Mouse (Mus musculus) lung, postnatal 25 days (tissue): ENCODE measurements around the gene Rora.

ENCODE experiments used
- DNase-seq: peaks from one replicate; pipeline ENCODE4 v3.0.0; 2022; ENCODE audit warnings: low spot score

The Rora gene

GRCm38 (mm10) chr9:69008706-69009105 is 355.1 kb downstream of the Rora start:
- no peak for DNase-seq

- DNase-seq: peak; percentile 59
Measured at GRCm38 (mm10) chr9:69010886-69011285, 357.3 kb downstream of the Rora start.

DNA sequence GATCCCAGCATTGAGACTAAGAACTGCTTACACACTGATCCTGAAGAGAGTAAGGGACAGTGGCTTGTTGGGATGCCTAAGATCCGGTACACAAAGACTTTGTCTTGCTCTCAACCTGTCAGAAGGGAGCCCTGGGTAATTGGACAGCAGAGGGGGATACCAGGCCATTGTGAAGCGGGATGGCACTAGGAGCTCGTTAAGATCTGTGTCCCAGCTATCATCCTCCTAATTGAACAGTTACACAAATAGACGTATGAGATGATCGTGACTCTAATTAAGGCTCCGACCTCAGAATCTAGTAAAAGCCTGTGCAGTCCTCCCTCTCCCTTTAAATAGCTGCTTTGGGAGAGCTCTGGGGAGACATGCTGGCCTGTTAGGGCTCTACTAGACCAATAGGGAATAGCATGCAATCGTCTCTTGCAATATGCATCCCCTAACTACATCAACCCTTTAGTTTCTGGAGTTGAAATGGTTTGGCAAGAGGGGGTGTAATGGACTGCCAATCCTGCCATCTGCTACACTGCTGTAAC is 359.7 kb downstream of the Rora start:
- DNase-seq: no peak

GRCm38 (mm10) chr9:69014203-69014602 is 360.6 kb downstream of the Rora start:
- DNase-seq: no peak

GRCm38 (mm10) chr9:69020381-69020780 is 366.8 kb downstream of the Rora start:
- DNase-seq: no peak

GRCm38 (mm10) chr9:69021482-69021881 is 367.9 kb downstream of the Rora start:
- DNase-seq: no peak

- no peak for DNase-seq
Measured at GRCm38 (mm10) chr9:69023314-69023713, 369.7 kb downstream of the Rora start.

- DNase-seq: no peak
Measured at GRCm38 (mm10) chr9:69028177-69028576, 374.6 kb downstream of the Rora start.

DNA sequence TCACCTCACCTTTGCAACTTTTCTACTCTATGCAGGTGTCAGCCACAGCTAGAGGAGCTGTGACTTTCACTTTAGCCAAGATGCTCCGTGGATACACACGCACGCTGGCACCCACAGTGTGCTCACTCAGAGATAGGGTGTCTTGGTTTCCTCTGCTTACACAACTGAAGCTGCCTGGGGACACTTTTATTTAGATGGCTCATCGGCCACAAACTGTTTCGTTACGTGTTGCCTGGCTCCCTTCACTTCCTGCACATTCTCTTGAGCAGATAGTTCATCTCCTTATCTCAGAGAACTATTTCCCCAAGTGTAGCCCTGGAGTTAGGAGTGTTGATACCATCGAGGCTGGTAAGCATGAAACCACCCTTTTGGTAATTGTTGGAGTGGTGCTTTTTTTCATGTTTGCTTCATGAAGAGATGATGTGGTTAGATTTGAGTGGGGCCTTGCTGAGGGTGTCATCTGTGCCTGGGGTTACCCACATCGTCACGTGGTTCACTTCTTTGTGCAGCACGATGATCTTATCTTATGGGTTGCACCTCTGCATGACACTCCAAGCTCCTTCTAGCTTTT is 380.8 kb downstream of the Rora start:
- peak; percentile 29 for DNase-seq

DNA sequence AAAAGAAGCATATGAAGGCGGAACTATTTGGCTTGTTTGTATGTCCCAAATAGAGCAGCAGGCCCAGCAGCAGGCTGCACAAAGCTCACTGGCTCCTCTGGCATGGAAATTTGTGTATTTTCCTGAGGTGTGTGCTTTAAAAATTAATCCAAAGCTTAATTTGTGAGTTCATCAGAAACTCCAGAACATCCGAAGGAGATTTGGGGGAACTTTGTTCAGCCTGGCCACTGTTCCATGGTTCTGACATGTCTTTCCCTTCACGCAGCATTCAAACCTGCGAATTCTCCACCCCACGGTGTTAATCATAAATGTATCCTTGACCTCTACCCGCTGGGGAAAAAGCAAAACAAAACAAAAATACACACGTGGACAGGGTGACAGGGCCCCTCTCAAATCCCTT is 381.9 kb downstream of the Rora start:
- DNase-seq: no peak

GRCm38 (mm10) chr9:69036296-69036695 is 382.7 kb downstream of the Rora start:
- no peak for DNase-seq

DNA sequence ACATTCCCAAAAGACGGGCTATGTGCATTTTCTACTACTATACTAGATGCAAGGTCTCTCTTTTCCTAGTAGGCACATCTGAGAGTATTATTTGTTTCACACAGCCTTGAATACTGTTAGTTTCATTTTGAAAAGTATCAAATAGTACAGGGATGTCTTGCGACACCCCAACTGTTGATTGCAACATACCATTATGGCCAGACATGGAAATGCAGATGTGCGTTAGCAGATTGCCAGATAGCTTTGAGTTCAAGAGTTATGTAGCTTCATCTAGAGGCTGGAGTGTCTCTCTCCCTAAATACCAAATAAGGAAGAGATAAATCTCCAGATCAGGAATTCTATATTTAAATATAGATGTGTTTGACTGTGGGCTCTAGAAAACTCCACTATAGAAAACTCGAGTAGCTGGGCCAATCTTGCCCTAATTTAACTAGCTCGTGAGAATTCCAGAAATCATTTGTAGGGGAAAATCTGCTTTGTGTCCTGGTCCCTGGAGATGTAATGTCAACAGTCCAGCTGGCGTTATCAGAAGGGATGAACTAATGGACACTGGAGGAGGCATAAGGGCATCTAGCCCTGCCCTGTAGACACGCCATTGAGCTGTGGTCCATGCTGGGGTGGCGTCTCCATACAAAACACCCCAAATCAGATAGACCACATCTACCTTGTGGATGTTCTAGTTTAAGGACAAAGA is 390.5 kb downstream of the Rora start:
- DNase-seq: peak; percentile 56

DNA sequence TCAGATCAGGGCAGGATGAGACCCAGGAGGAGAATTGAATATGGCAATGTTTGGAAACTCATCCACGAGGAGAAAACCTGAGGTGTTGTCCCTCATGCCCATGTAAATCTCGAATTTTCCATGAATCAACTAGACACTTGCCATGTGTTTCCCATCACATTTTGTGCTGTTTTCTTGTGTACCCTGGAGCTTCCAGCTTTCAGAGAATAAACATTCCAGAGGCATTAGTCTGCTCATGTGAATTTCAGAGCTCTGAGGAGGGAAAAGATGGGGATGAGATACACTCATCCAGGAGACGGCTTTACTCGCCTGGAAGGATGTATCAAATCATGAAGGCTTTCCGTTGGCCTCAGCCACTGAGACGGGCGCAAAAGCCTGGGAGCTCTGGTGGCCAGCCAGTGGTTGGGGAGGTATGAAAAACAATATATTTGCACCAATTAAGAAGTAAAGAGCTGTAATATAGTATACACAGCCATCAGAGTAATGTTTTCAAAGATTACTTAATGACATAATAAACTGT is 391.1 kb downstream of the Rora start:
- DNase-seq: peak; percentile 20

DNA sequence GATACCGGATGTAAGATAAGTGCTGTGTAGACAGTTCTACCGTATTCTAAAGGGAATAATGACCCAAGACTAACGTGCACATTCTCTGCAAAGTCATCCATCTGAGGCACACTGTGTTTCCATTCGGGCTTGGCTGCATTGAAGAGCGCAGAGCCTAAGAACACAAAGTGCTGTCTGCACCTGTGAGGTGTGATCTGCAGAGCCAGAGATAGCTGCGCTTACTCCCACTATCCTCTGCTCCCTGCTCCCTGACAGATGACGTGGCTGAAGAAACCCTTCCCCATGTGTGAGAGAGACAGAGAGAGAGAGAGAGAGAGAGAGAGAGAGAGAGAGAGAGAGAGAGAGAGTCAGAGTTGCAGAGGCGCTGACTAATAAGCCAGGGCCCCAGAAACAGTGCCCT is 392.3 kb downstream of the Rora start:
- no peak for DNase-seq

DNA sequence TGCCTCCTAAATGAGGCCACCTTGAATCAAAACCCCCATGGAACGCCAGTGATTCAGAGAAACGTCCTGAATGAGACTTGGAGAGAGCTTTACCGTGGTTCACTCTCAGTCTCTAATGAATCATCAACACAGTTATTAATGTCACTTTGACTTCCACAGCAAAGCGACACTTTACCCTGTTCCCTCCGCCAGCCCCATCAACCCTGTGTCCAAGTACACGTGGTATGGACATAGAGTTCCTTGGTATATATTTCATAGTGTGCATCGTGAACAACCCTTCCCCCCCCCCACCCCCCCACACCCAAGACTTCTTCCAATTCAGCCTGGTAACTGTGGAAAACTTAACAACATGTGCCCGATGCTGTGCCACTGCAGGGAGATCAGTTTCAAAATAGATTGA is 397.3 kb downstream of the Rora start:
- DNase-seq: no peak

- no peak for DNase-seq
Measured at GRCm38 (mm10) chr9:69051890-69052289, 398.3 kb downstream of the Rora start.

GRCm38 (mm10) chr9:69055302-69055701 is 401.7 kb downstream of the Rora start:
- no peak for DNase-seq

DNA sequence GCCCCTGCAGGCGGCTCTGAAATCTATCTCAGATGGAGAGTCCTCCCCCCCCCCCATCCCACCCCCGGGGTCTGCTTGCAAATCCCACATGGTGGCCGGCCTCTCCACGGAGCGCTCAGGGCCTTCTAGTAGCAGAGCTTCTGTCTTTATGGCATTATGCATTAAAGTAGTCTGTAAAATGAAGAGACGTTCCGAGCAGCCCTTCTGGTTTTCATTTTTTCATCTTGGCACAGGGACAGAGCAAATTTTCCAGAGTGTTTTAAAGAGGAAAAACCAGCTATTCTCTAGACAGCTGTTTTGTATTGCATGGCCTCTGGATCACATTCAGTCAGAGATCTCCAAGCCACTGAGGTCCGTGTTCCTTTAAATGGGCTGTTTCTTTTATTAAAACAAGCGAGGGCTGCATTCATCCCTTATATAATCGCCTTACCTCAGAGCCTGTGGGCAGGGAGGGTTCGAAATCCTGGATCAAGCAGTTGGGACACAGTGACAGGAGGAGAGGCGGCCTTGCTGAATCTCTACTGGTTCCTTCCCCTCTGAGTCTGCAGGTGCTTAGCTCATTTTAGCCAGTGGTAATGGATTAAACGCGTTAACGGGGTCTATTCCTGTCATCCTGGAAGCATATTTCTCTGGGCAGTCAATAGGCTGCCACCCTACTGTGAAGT is 417.7 kb downstream of the Rora start:
- peak; percentile 35 for DNase-seq

- no peak for DNase-seq
Measured at GRCm38 (mm10) chr9:69073271-69073670, 419.7 kb downstream of the Rora start.

DNA sequence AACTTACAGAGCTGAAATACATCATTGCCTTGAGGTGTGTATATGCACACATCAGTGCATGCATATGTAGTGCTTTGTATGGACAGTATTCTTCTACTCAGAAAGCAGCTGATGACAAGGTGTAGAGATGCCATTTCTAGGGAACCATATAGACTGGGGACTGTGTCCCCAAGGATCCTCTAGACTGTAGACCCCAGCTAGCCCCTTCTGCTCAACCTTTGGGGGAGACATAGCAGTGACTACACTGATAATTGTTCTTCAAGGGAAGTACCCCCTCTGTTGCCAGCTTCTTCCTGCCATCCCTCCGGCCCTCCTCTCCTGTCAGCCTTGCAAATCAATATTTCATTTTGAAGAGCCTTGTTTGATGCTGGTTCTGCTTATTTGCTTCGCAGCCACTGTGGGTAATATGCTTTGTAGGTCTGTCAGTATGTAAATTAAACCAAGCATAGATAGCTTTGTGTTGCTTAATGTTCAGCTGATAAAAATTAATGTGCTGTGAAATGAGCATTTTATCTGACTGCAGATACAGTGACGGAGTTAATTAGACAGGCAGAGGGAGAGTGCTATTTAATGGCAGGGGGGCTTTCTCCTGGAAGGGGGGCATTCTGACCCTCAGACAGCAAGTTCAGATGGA is 430.6 kb downstream of the Rora start:
- DNase-seq: no peak

DNA sequence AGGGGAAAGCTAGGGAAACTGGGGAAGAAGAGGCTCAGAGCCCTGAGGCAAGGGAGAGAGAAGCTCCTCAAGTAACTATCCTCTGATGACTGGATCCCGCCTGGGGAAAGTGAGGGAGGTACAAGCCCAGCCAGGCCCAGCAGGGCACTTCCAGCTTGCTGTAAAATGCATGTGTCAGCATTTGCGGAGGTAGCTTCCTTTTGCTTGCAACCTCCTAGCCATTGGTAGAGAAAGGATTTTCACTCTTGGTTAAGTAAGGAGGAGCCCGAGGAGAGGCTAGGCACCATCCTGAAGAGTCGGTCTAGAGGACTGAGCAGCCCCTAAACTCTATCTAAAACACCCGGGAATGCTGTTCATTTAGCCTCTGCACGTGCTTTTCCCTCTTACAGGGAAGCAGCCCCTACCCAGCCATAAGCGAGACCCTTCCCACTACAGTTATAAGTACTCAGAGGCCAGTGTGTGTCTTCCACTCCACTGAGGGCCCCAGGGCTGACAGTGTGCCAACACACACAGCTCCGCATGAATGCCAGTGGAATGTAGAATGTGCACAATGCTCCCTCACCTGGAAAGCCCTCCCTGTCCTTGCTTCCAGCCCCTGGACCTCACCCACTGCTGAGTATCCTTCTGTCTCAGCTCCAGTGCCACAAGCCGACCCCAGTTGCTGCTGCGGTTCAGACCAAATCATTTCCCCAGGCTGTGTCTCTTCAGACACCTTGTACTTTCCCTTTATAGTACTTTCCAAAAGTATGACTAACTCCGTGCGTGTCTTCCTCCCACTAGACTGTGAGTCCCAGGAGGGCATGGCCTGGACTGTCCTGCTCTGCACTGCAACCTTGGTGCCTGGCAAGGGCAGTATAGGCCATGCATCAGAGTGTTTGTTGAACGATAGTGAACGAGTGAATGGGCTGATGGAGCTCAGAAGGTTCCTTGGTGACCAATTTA is 431.4 kb downstream of the Rora start:
- peak; percentile 24 for DNase-seq
